Mouse (Mus musculus): ENCODE measurements around the gene Serpinb6c. TPM values are rescaled to one million over a fixed set of nuclear protein-coding genes. Genes with fewer than 3 reads are reported as not detected.

Gene Serpinb6c
- total RNA-seq, 2 experiments from 2014 or later = 0.40 TPM; not detected in 1

Other genes with a start within 250 kb of the Serpinb6c start
- gene Serpinb6d, start 244.3 kb downstream of the Serpinb6c start, total RNA-seq (2021) = not detected
- gene Serpinb6e, start 62.3 kb downstream of the Serpinb6c start, total RNA-seq (2021) = not detected
- gene Nqo2, start 59.0 kb upstream of the Serpinb6c start, total RNA-seq (2021) = 1 to 10 TPM; 3.2 to 3.3 TPM
- 10 to 100 TPM; 11.7 to 12.7 TPM for gene Ripk1, start 96.7 kb upstream of the Serpinb6c start, total RNA-seq (2021)
- 10 to 100 TPM; 41.2 to 41.3 TPM for gene Serpinb6a, start 97.1 kb upstream of the Serpinb6c start, total RNA-seq (2021)
- gene Bphl, start 131.9 kb upstream of the Serpinb6c start, total RNA-seq (2021) = 10 to 100 TPM; 27.6 to 31.3 TPM
- 1,000 to 10,000 TPM; 2,688 to 2,817 TPM for gene Tubb2a, start 172.3 kb upstream of the Serpinb6c start, total RNA-seq (2021)
- 1,000 to 10,000 TPM; 3,894 to 3,983 TPM for gene Tubb2b, start 224.8 kb upstream of the Serpinb6c start, total RNA-seq (2021)